Mouse (Mus musculus) fat pad, adult 2 months (tissue): ENCODE data around the gene Tspan5.

Source experiments
- DNase-seq: peaks from one replicate; pipeline ENCODE4 v3.0.0-alpha.2; 2011; ENCODE audit warnings: low read depth, low spot score; ENCODE audit errors: extremely low read depth

The Tspan5 gene

GRCm38 (mm10) chr3:138804104-138805048 lies 62.4 kb downstream of the Tspan5 start:
- DNase-seq, result no peak

- DNase-seq, result no peak
These were observed 65.8 kb downstream of the Tspan5 start for GRCm38 (mm10) chr3:138807795-138808194.

- no peak for DNase-seq
These were observed 67.5 kb downstream of the Tspan5 start for GRCm38 (mm10) chr3:138809509-138809908.

- no peak for DNase-seq
These were observed 70.6 kb downstream of the Tspan5 start for GRCm38 (mm10) chr3:138812565-138812964.

GRCm38 (mm10) chr3:138813139-138813810 lies 71.3 kb downstream of the Tspan5 start:
- DNase-seq, result no peak

GRCm38 (mm10) chr3:138814457-138814856 lies 72.5 kb downstream of the Tspan5 start:
- DNase-seq, result no peak

GRCm38 (mm10) chr3:138815127-138815837 lies 73.3 kb downstream of the Tspan5 start:
- DNase-seq, result peak; percentile 63

GRCm38 (mm10) chr3:138816888-138817656 lies 75.1 kb downstream of the Tspan5 start:
- no peak for DNase-seq

GRCm38 (mm10) chr3:138819862-138820261 lies 77.9 kb downstream of the Tspan5 start:
- DNase-seq, result no peak

- no peak for DNase-seq
These were observed 78.3 kb downstream of the Tspan5 start for GRCm38 (mm10) chr3:138820296-138820695.

- DNase-seq, result no peak
These were observed 80.0 kb downstream of the Tspan5 start for GRCm38 (mm10) chr3:138821886-138822445.

GRCm38 (mm10) chr3:138823857-138824256 lies 81.9 kb downstream of the Tspan5 start:
- DNase-seq, result no peak

- no peak for DNase-seq
These were observed 83.3 kb downstream of the Tspan5 start for GRCm38 (mm10) chr3:138825296-138825695.

- no peak for DNase-seq
These were observed 84.3 kb downstream of the Tspan5 start for GRCm38 (mm10) chr3:138826243-138826800.

GRCm38 (mm10) chr3:138832827-138833517 lies 91.0 kb downstream of the Tspan5 start:
- no peak for DNase-seq

- no peak for DNase-seq
These were observed 92.2 kb downstream of the Tspan5 start for GRCm38 (mm10) chr3:138834174-138834573.

GRCm38 (mm10) chr3:138836937-138837336 lies 94.9 kb downstream of the Tspan5 start:
- DNase-seq, result no peak

- no peak for DNase-seq
These were observed 95.7 kb downstream of the Tspan5 start for GRCm38 (mm10) chr3:138837651-138838050.

- peak; percentile 16 for DNase-seq
These were observed 97.7 kb downstream of the Tspan5 start for GRCm38 (mm10) chr3:138839656-138840055.
